Mouse (Mus musculus) cerebellum, adult 2 months (tissue): ENCODE results near the gene Mob3a.

Experiments
- CTCF ChIP-seq: fragments of 200-500 bp; IDR thresholded peaks from 2 replicates; pipeline ENCODE4 v1.5.1; 2011; ENCODE audit warnings: low read depth, mild to moderate bottlenecking, control low read depth, low read length, moderate library complexity, borderline replicate concordance; ENCODE audit not compliant: insufficient read depth
- POLR2A ChIP-seq: fragments of 200-500 bp; IDR thresholded peaks from 2 replicates; pipeline ENCODE4 v1.6.1; 2011; ENCODE audit warnings: low read length, control low read depth, borderline replicate concordance; ENCODE audit not compliant: insufficient read depth

GRCm38 (mm10) chr10:80748609-80749008, 46.8 kb upstream of the Mob3a start:
- no peak for TF ChIP-seq CTCF
- TF ChIP-seq POLR2A, result no peak
